Mouse (Mus musculus) left cerebral cortex, adult 18-20 months (tissue): ENCODE results near the gene Fmnl3. TPM values are rescaled to one million over a fixed set of nuclear protein-coding genes. Genes with fewer than 3 reads are reported as not detected.

Experiments used
- DNase-seq, 2 experiments: peaks; one replicate each; pipeline ENCODE4 v3.0.0; 2021 to 2022; ENCODE audit warnings: low spot score in 2 of 2, mixed read lengths in 1 of 2
- long read RNA-seq, 2 experiments: library from polyadenylated mRNA; stranded (forward); transcript quantifications; one replicate each; pipeline ENCODE4 v2.0.0; 2021
- total RNA-seq, 2 experiments: library from RNA; stranded (reverse); gene quantifications; 2 replicates each; pipeline ENCODE4 v1.2.3; 2021

Fmnl3 gene
- 1 to 10 TPM; 8.5 to 9.6 TPM for total RNA-seq
- long read RNA-seq, experiment 1, full-length matches to known transcripts = 2 of 9 reads
- long read RNA-seq, experiment 1, partial matches to known transcripts = 1 of 9 reads
- long read RNA-seq, experiment 1, other reads (novel, unspliced or antisense) = 6 of 9 reads
- long read RNA-seq, experiment 2, full-length matches to known transcripts = 3 of 6 reads
- long read RNA-seq, experiment 2, partial matches to known transcripts = 0 of 6 reads
- long read RNA-seq, experiment 2, other reads (novel, unspliced or antisense) = 3 of 6 reads

DNA sequence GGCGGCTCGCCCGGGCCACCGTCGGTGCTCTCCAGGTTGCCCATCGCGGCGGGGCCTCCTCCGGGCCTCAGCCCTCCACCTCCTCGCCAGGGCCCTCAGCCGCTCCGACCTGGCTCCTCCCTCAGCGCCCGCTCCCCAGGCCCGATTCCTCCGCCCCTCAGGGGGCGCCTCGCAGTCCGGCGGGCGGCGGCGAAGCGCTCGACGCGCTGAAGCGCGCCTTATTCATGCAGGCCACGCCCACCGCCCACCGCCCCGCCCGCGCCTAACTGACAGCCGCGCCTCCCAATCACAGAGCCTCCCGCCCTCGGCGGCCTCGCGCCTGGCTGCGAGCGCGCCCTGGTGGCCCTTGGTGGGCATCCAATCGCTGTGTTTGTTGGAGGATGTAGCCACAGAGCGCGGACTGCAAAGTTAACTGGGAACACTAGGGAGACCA lies at the start of gene Fmnl3:
Fmnl3 (minus strand) TSS at position 224 of the 433 bp plus-strand sequence.
- DNase-seq = peak; percentile 93 to 97

- DNase-seq = no peak
Observed at GRCm38 (mm10) chr15:99417692-99418271, 47.5 kb upstream of the Fmnl3 start.

GRCm38 (mm10) chr15:99416957-99417356 lies 46.7 kb upstream of the Fmnl3 start:
- no peak for DNase-seq

- peak; percentile 70 to 85 for DNase-seq
Observed at GRCm38 (mm10) chr15:99416348-99416882, 46.1 kb upstream of the Fmnl3 start.

DNA sequence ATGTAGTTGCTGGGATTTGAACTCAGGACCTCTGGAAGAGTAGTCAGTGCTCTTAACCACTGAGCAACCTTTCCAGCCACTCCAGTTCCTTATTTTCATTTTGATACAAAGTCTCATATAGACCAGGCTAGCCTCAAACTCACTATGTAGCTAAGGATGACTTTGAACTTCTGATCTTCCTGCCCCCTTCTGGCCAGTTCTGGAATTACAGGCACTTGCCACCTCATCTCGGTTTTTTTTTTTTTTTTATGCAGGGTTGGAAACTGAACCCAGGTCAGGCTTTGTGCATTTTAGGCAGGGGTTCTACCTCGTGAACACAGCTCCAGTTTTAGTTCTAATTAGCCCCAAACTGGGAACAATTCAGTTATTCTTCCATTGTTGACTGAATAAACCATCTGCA lies 45.5 kb upstream of the Fmnl3 start:
- peak in 1 of 2 experiments; percentile 56 for DNase-seq

GRCm38 (mm10) chr15:99411747-99412146 lies 41.5 kb upstream of the Fmnl3 start:
- DNase-seq = peak in 1 of 2 experiments; percentile 32

GRCm38 (mm10) chr15:99408845-99409244 lies 38.6 kb upstream of the Fmnl3 start:
- DNase-seq = no peak

DNA sequence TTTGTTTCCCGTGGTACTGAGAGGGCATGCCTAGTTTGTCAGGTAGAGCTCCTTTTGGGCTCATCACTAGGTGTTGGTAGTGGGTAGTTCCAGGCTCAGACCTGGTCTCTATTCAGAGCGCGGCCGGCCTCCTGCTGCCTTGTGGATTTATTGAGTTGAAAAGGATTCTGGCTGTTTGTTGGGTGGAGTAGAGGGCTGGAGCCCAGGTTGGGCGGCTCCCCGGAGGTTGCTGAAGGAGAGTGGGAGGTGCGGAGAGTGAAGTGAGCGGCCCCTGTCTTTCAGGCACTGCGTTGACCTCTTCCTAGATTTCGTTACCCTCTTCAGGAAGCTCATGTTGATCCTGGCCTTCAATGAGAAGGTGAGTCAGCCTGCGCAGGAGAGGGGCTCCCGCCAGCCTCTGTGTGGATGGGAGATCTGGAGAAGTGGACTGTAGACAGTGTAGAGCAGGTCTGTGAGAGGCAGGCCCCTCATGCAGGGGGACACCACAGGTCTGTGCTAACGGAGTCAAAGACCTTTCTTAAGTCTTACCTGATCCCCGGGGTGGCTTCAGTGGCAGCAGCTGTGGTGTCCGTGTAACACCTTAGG lies 36.8 kb upstream of the Fmnl3 start:
- no peak for DNase-seq

GRCm38 (mm10) chr15:99405150-99405549 lies 34.9 kb upstream of the Fmnl3 start:
- no peak for DNase-seq

DNA sequence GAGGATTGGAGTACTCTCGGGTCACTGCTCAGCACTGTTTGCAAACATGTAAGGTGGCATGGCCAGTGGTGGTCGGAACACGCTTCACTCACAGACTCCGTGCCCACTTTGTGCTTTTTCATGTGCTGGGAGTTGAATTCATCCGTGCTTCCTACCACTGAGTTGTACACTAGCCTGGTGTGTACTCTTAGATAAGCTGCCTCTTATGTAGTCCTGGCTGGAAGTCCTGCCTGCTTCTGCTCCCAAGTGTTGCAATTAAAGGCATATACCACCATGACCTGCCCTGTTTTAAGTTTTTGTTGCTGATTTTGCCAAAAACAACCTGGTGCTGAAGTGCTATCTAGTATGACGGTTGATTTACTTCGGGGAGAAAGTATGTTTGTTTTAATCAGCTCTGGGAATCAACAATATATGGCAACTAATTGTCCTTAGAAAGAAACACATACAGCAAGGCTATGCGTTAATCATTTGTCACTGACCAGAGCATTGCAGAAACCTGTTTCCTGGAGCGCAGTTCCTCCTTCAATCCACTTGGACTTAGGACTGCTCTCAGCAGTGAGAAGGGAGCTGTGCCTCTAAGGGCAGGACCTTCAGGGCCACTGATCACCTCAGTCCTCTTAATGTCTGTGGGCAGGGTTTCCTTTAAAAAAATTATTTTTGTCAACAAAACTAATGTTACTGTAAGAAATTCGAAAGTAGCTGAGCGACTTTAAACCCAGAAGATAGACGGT lies 33.0 kb upstream of the Fmnl3 start:
- no peak for DNase-seq

DNA sequence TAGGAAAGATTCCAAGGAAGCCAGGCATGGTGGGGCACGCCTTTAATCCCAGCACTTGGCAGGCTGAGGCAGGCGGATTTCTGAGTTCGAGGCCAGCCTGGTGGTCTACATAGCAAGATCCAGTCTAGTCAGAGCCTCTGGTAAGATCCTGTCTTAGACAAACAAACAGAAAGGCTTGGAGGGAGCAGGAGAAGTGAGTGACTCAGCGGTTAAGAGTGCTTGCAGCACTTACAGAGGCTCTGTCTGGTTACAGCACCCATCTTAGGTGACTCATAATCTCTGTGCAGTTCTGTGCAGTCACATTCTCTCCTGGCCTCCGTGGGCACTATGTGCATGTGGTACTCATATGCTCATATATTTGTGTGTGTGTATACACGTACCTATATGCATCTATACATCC lies 30.3 kb upstream of the Fmnl3 start:
- no peak for DNase-seq

GRCm38 (mm10) chr15:99399503-99400245 lies 29.4 kb upstream of the Fmnl3 start:
- no peak for DNase-seq

DNA sequence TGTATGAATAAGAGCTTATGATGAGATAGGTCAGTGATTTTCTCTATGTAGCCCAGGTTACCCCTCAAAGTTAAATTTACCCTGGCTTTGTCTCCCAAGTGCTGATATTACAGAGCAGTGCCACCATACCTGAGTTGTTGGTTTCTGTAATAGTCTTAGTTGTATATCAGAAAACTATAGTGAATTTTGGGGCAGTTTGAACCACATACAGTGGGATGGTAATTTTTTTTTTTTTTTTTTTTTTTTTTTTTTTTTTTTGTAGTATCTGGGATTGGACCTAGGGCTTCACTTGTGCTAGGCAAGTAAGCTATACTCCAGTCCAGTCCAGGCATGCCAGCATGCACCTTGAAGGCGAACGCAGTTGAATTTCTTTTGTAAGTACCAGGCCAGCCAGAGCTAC lies 27.3 kb upstream of the Fmnl3 start:
- no peak for DNase-seq

- DNase-seq = no peak
Observed at GRCm38 (mm10) chr15:99396875-99397274, 26.6 kb upstream of the Fmnl3 start.

DNA sequence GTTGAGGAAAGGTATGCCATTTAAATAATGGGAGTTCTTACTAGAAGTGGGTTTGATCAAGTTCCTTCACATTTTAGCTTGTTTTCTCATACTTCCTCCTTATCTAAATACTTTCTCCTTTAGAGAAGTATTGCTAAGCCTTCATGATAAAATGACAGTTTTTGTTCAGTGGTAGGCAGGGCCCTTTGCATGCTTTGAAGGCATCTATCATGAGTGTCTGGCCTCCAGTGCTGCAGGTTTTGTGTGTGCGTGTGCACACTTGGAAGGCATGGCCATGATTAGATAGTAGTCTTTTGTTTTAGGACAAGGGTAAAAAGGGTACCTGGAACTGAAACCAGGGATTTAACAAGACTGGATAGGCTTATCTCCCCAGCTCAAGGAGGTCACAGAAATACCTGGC lies 26.2 kb upstream of the Fmnl3 start:
- DNase-seq = no peak

- no peak for DNase-seq
Observed at GRCm38 (mm10) chr15:99393386-99394252, 23.3 kb upstream of the Fmnl3 start.

GRCm38 (mm10) chr15:99392486-99393385 lies 22.5 kb upstream of the Fmnl3 start, which contains the start of gene Tmbim6:
Gene Tmbim6, plus strand, starts transcription at chr15:99392882.
- peak; percentile 97 to 99 for DNase-seq

- no peak for DNase-seq
Observed at GRCm38 (mm10) chr15:99391975-99392374, 21.7 kb upstream of the Fmnl3 start.
